Mouse (Mus musculus) cerebellum, adult 2 months (tissue): ENCODE results near the gene Cadm2. TPM values are rescaled to one million over a fixed set of nuclear protein-coding genes. Genes with fewer than 3 reads are reported as not detected.

Experiments used
- DNase-seq, 2 experiments: peaks; one replicate each; pipeline ENCODE4 v3.0.0; 2021
- H3K27ac ChIP-seq: fragments of 200-500 bp; 2 replicates; pipeline ENCODE4 v1.5.1; 2012; ENCODE audit warnings: low read length, control low read depth, inconsistent platforms; ENCODE audit not compliant: insufficient read depth
- H3K27me3 ChIP-seq: fragments of 200-500 bp; 2 replicates; pipeline ENCODE4 v1.6.1; 2012; ENCODE audit warnings: inconsistent platforms, mild to moderate bottlenecking, low read length, moderate library complexity; ENCODE audit not compliant: control insufficient read depth, insufficient read depth
- H3K4me1 ChIP-seq: fragments of 200-500 bp; 2 replicates; pipeline ENCODE4 v1.6.1; 2011; ENCODE audit warnings: low read length; ENCODE audit not compliant: control insufficient read depth, insufficient read depth
- H3K4me3 ChIP-seq: fragments of 200-500 bp; replicated peaks from 2 replicates; pipeline ENCODE3; 2011; ENCODE audit warnings: mild to moderate bottlenecking, low read depth, low read length, control low read depth; ENCODE audit not compliant: insufficient read depth
- CTCF ChIP-seq: fragments of 200-500 bp; IDR thresholded peaks from 2 replicates; pipeline ENCODE4 v1.5.1; 2011; ENCODE audit warnings: low read depth, mild to moderate bottlenecking, control low read depth, low read length, moderate library complexity, borderline replicate concordance; ENCODE audit not compliant: insufficient read depth
- POLR2A ChIP-seq: fragments of 200-500 bp; IDR thresholded peaks from 2 replicates; pipeline ENCODE4 v1.6.1; 2011; ENCODE audit warnings: low read length, control low read depth, borderline replicate concordance; ENCODE audit not compliant: insufficient read depth
- WGBS: fragments of 180-500 bp; shearing (Covaris S2); methylation state at CpG from one replicate; pipeline ENCODE4 v1.1.7; 2018; 5-methylcytosine and 5-hydroxymethylcytosine counted together
- polyA plus RNA-seq: library from polyadenylated mRNA; depleted of rRNA; stranded (reverse); fragments of >200 nt; gene quantifications from 2 replicates; pipeline ENCODE4 v1.2.3, GENCODE M21; 2012; rRNA removed

Gene Cadm2
- polyA plus RNA-seq = 47.7 and 49.8 TPM in 2 replicates

- peak within 1 kb of the TSS; percentile 100 for H3K4me3 ChIP-seq
- peak within 1 kb of the TSS; percentile 70 for H3K27ac ChIP-seq
- H3K27me3 ChIP-seq = no peaks in the 10 kb centered on the region
- TF ChIP-seq POLR2A = peak; percentile 24; the same call in 1 of the 2 replicates
- no peak for TF ChIP-seq CTCF
- no peaks in the 10 kb centered on the region for H3K4me1 ChIP-seq
- DNase-seq = peak; percentile 97
- 1% methylated on average over 21 of the region's 35 CpGs for WGBS
Measured at GRCm38 (mm10) chr16:67620826-67621505, at the start of gene Cadm2. TSS of gene Cadm2 (minus strand) at chr16:67620908.

- no peak overlapping the region for H3K4me3 ChIP-seq
- H3K27ac ChIP-seq = no peak overlapping the region
- no peaks in the 10 kb centered on the region; the same call in 1 of the 2 replicates for H3K4me1 ChIP-seq
- TF ChIP-seq CTCF (no peak), POLR2A (no peak)
- 97% methylated on average over 3 of the region's 3 CpGs for WGBS
- DNase-seq = no peak
- H3K27me3 ChIP-seq = no peaks in the 10 kb centered on the region
Measured at GRCm38 (mm10) chr16:67646930-67647329, 26.2 kb upstream of the Cadm2 start.

GRCm38 (mm10) chr16:67643651-67644050, 22.9 kb upstream of the Cadm2 start:
- 24% methylated on average over 4 of the region's 4 CpGs for WGBS
- TF ChIP-seq CTCF = no peak
- no peak for TF ChIP-seq POLR2A
- Histone ChIP-seq H3K27me3 (no peaks in the 10 kb centered on the region), H3K4me1 (no peaks in the 10 kb centered on the region; the same call in 1 of the 2 replicates), H3K27ac (no peak overlapping the region), H3K4me3 (no peak overlapping the region)
- peak in 1 of 2 experiments; percentile 25 for DNase-seq

GRCm38 (mm10) chr16:67619906-67620781, 564 bp downstream of the Cadm2 start:
- under 1% methylated on average over 61 of the region's 61 CpGs for WGBS
- peak overlapping the region; percentile 70 for H3K27ac ChIP-seq

GRCm38 (mm10) chr16:67619416-67619815, 1.3 kb downstream of the Cadm2 start:
- peak overlapping the region; percentile 70; the same call in 1 of the 2 replicates for H3K27ac ChIP-seq
- no peaks in the 10 kb centered on the region for H3K4me1 ChIP-seq
- WGBS = under 1% methylated on average over 16 of the region's 16 CpGs
- no peak for DNase-seq
- TF ChIP-seq CTCF (no peak), POLR2A (no peak)
- H3K27me3 ChIP-seq = no peaks in the 10 kb centered on the region
- peak overlapping the region; percentile 94 for H3K4me3 ChIP-seq

More at GRCm38 (mm10) chr16:67619906-67620781, 564 bp downstream of the Cadm2 start:
- peak; percentile 92 to 93 for DNase-seq
- Histone ChIP-seq H3K4me1 (no peaks in the 10 kb centered on the region), H3K27me3 (no peaks in the 10 kb centered on the region), H3K4me3 (peak overlapping the region; percentile 94)
- TF ChIP-seq CTCF (no peak), POLR2A (peak; percentile 35)

- WGBS = 1% methylated on average over 13 of the region's 13 CpGs
- H3K4me1 ChIP-seq = peaks cover 2% of the 10 kb centered on the region; the same call in 1 of the 2 replicates
- TF ChIP-seq CTCF = no peak
- TF ChIP-seq POLR2A = no peak
- H3K4me3 ChIP-seq = peak overlapping the region; percentile 99
- peak overlapping the region; percentile 87 for H3K27ac ChIP-seq
- DNase-seq = peak; percentile 56 to 70
- H3K27me3 ChIP-seq = no peaks in the 10 kb centered on the region
Measured at GRCm38 (mm10) chr16:67618817-67619216, 1.9 kb downstream of the Cadm2 start.

GRCm38 (mm10) chr16:67617811-67618210, 2.9 kb downstream of the Cadm2 start:
- Histone ChIP-seq H3K4me3 (peak overlapping the region; percentile 99), H3K27ac (peak overlapping the region; percentile 84), H3K4me1 (peaks cover 5% of the 10 kb centered on the region; the same call in 1 of the 2 replicates), H3K27me3 (no peaks in the 10 kb centered on the region)
- WGBS = under 1% methylated on average over 25 of the region's 25 CpGs
- DNase-seq = peak; percentile 84 to 85
- TF ChIP-seq POLR2A = peak; percentile 65
- no peak for TF ChIP-seq CTCF

- WGBS = 39% methylated on average over 1 of the region's 1 CpGs
- H3K4me3 ChIP-seq = peak overlapping the region; percentile 32
Measured at GRCm38 (mm10) chr16:67617256-67617655, 3.5 kb downstream of the Cadm2 start.

More at GRCm38 (mm10) chr16:67617256-67617655, 3.5 kb downstream of the Cadm2 start:
- Histone ChIP-seq H3K27ac (peak overlapping the region; percentile 84), H3K27me3 (no peaks in the 10 kb centered on the region), H3K4me1 (peaks cover 5% of the 10 kb centered on the region; the same call in 1 of the 2 replicates)
- TF ChIP-seq POLR2A (no peak), CTCF (no peak)
- DNase-seq = peak; percentile 41 to 52
